Mouse (Mus musculus): ENCODE data around the gene Poc1a.

GRCm38 (mm10) chr9:106365333-106365732, 84.5 kb downstream of the Poc1a start:
- no peak for TF ChIP-seq CTCF (conservative IDR thresholded peaks at IDR 0.05; ENCODE audit: low read length)
- TF ChIP-seq POU5F1 (IDR thresholded peaks at IDR 0.05; ENCODE audit: borderline replicate concordance, low read length), result no peak
- TF ChIP-seq NANOG (IDR thresholded peaks at IDR 0.05; ENCODE audit: borderline replicate concordance, low read length), result no peak

Data from E14TG2a.4 (cell line).